Mouse (Mus musculus) CH12.LX (cell line): ENCODE results near the gene Cfap157.

ENCODE experiments used
- CHD2 ChIP-seq: IDR thresholded peaks from 2 replicates; pipeline ENCODE4 v1.6.1; 2011; ENCODE audit warnings: low read length, improper control_type of control experiment
- CTCF ChIP-seq, 2 experiments: IDR thresholded peaks in 1 of 2; conservative IDR thresholded peaks in 1 of 2; 2 replicates each; pipeline ENCODE4 v1.5.1; 2011 to 2012; ENCODE audit warnings: low read depth in 2 of 2, low read length in 2 of 2, improper control_type of control experiment in 1 of 2, inconsistent platforms in 1 of 2, mild to moderate bottlenecking in 1 of 2, moderate library complexity in 1 of 2
- E2F4 ChIP-seq: IDR thresholded peaks from 2 replicates; pipeline ENCODE4 v1.6.1; 2011; ENCODE audit warnings: low read depth, low read length, improper control_type of control experiment; ENCODE audit not compliant: insufficient replicate concordance
- EP300 ChIP-seq: IDR thresholded peaks from 2 replicates; pipeline ENCODE4 v1.6.1; 2011; ENCODE audit warnings: low read length, improper control_type of control experiment
- MAX ChIP-seq: IDR thresholded peaks from 2 replicates; pipeline ENCODE4 v1.6.1; 2011; ENCODE audit warnings: low read length, improper control_type of control experiment
- POLR2A ChIP-seq: IDR thresholded peaks from 2 replicates; pipeline ENCODE4 v1.6.1; 2011; ENCODE audit warnings: low read depth, mild to moderate bottlenecking, improper control_type of control experiment, low read length
- POLR2AphosphoS2 ChIP-seq: IDR thresholded peaks from 2 replicates; pipeline ENCODE4 v1.6.1; 2011; ENCODE audit warnings: low read depth, low read length, improper control_type of control experiment
- RAD21 ChIP-seq: IDR thresholded peaks from 2 replicates; pipeline ENCODE4 v1.6.1; 2011; ENCODE audit warnings: low read depth, mild to moderate bottlenecking, low read length, improper control_type of control experiment, moderate library complexity

DNA sequence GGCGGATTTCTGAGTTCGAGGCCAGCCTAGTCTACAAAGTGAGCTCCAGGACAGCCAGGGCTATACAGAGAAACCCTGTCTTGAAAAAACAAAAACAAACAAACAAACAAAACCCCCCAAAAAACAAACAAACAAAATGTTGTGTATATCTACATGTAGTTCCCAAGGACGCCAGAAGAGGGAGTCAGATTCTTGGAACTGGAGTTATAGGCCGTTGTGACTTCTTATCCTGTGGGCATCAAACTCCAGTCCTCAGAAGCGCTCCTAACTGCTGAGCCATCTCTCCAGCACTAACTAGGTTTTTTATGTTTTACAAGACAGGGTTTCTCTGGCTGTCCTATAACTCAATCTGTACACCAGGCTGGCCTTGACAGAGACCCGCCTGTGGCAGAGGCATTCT is 2.9 kb upstream of the Cfap157 start:
- no peak for TF ChIP-seq EP300
- TF ChIP-seq RAD21, result peak; percentile 57
- TF ChIP-seq POLR2A, result no peak
- peak; percentile 25 to 62; a peak in 3 of 4 replicates for TF ChIP-seq CTCF (conservative IDR thresholded peaks at IDR 0.05 in 1 of 2, IDR thresholded peaks at IDR 0.05 in 1 of 2; ENCODE audit: low read depth in 2 of 2, low read length in 2 of 2)
- TF ChIP-seq CHD2, result no peak
- no peak for TF ChIP-seq MAX
- TF ChIP-seq E2F4, result no peak
- no peak for TF ChIP-seq POLR2AphosphoS2
